Mouse (Mus musculus) heart, adult 2 months (tissue): ENCODE data around the gene Fam222a. TPM values are rescaled to one million over a fixed set of nuclear protein-coding genes. Genes with fewer than 3 reads are reported as not detected.

Source experiments
- DNase-seq, 2 experiments: peaks; one replicate each; pipeline ENCODE4 v3.0.0; 2021
- H3K27ac ChIP-seq: fragments of 200-600 bp; 2 replicates; pipeline ENCODE4 v1.8.1; 2022
- H3K27me3 ChIP-seq: fragments of 200-500 bp; 2 replicates; pipeline ENCODE4 v1.6.1; 2012; ENCODE audit warnings: mild to moderate bottlenecking, low read length, inconsistent platforms, mixed read lengths; ENCODE audit not compliant: control insufficient read depth, insufficient read depth
- H3K36me3 ChIP-seq: fragments of 200-500 bp; 2 replicates; pipeline ENCODE4 v1.6.1; 2012; ENCODE audit warnings: low read length, inconsistent platforms; ENCODE audit not compliant: control insufficient read depth, insufficient read depth
- H3K4me1 ChIP-seq: fragments of 200-500 bp; 2 replicates; pipeline ENCODE4 v1.6.1; 2011; ENCODE audit warnings: low read length; ENCODE audit not compliant: control insufficient read depth, insufficient read depth
- H3K4me3 ChIP-seq: fragments of 200-600 bp; 2 replicates; pipeline ENCODE4 v1.8.1; 2022
- H3K79me2 ChIP-seq: fragments of 200-500 bp; replicated peaks from 2 replicates; pipeline ENCODE4 v1.6.1; 2012; ENCODE audit warnings: mild to moderate bottlenecking, inconsistent platforms, low read length, moderate library complexity, mixed read lengths; ENCODE audit not compliant: control insufficient read depth, insufficient read depth
- H3K9ac ChIP-seq: fragments of 200-500 bp; 2 replicates; pipeline ENCODE4 v1.6.1; 2012; ENCODE audit warnings: low read depth, mild to moderate bottlenecking, control low read depth, inconsistent platforms, low read length, mixed read lengths
- CTCF ChIP-seq: fragments of 200-600 bp; IDR thresholded peaks from 2 replicates; pipeline ENCODE4 v1.8.1; 2022; ENCODE audit warnings: antibody characterized with exemption, mild to moderate bottlenecking, moderate library complexity
- EP300 ChIP-seq: fragments of 200-500 bp; IDR thresholded peaks from 2 replicates; pipeline ENCODE4 v1.6.1; 2011; ENCODE audit warnings: low read depth, low read length, control low read depth; ENCODE audit not compliant: insufficient read depth
- POLR2A ChIP-seq: fragments of 200-500 bp; IDR thresholded peaks from 2 replicates; pipeline ENCODE4 v1.6.1; 2011; ENCODE audit warnings: mild to moderate bottlenecking, low read depth, low read length, control low read depth; ENCODE audit not compliant: insufficient read depth
- WGBS: fragments of 180-500 bp; shearing (Covaris S2); methylation state at CpG from one replicate; pipeline ENCODE4 v1.1.7; 2018; 5-methylcytosine and 5-hydroxymethylcytosine counted together
- intact Hi-C: fragments of 180-260 bp; cut with DNase I; formaldehyde crosslinking; loops from one replicate; pipeline ENCODE4 v1.15.1; 2025
- polyA plus RNA-seq: library from polyadenylated mRNA; depleted of rRNA; stranded (reverse); fragments of >200 nt; gene quantifications from 2 replicates; pipeline ENCODE4 v1.2.3, GENCODE M21; 2012; rRNA removed
- total RNA-seq, 2 experiments: library from RNA; stranded (reverse); gene quantifications; 2 replicates each; pipeline ENCODE4 v1.2.3; 2021

Gene Fam222a
- total and polyA plus RNA-seq, 3 experiments: 2.1 to 5.0 (median 2.8) TPM

GRCm38 (mm10) chr5:114655721-114656120, 87.9 kb downstream of the Fam222a start:
- no peaks in the 10 kb centered on the region for H3K79me2 ChIP-seq
- H3K36me3 ChIP-seq: no peaks in the 10 kb centered on the region
- intact Hi-C loops: no loop called here
- WGBS: 93% methylated on average over 5 of the region's 5 CpGs
- H3K4me3 ChIP-seq: no peak overlapping the region
- no peak overlapping the region for H3K27ac ChIP-seq
- TF ChIP-seq POLR2A (no peak), EP300 (no peak), CTCF (no peak)
- no peaks in the 10 kb centered on the region; the same call in 1 of the 2 replicates for H3K27me3 ChIP-seq
- H3K9ac ChIP-seq: no peak overlapping the region
- peaks cover 13% of the 10 kb centered on the region for H3K4me1 ChIP-seq
- no peak for DNase-seq

- TF ChIP-seq CTCF: no peak
- TF ChIP-seq EP300: no peak
- TF ChIP-seq POLR2A: no peak
- Histone ChIP-seq H3K27ac (no peak overlapping the region), H3K27me3 (no peaks in the 10 kb centered on the region; the same call in 1 of the 2 replicates), H3K4me1 (peaks cover 13% of the 10 kb centered on the region), H3K9ac (no peak overlapping the region), H3K4me3 (no peak overlapping the region), H3K79me2 (no peaks in the 10 kb centered on the region), H3K36me3 (no peaks in the 10 kb centered on the region)
- WGBS: 84% methylated on average over 7 of the region's 7 CpGs
- intact Hi-C loops: no loop called here
- no peak for DNase-seq
These were observed 88.5 kb downstream of the Fam222a start for GRCm38 (mm10) chr5:114656305-114656704.

GRCm38 (mm10) chr5:114657426-114657825, 89.6 kb downstream of the Fam222a start:
- WGBS: 29% methylated on average over 10 of the region's 10 CpGs
- Histone ChIP-seq H3K79me2 (no peaks in the 10 kb centered on the region), H3K4me1 (peaks cover 11% of the 10 kb centered on the region), H3K4me3 (peak overlapping the region; percentile 51), H3K27ac (peak overlapping the region; percentile 57), H3K27me3 (no peaks in the 10 kb centered on the region; the same call in 1 of the 2 replicates), H3K9ac (peak overlapping the region; percentile 68), H3K36me3 (no peaks in the 10 kb centered on the region)
- TF ChIP-seq POLR2A (no peak), CTCF (no peak), EP300 (no peak)
- intact Hi-C loops: no loop called here
- no peak for DNase-seq

DNA sequence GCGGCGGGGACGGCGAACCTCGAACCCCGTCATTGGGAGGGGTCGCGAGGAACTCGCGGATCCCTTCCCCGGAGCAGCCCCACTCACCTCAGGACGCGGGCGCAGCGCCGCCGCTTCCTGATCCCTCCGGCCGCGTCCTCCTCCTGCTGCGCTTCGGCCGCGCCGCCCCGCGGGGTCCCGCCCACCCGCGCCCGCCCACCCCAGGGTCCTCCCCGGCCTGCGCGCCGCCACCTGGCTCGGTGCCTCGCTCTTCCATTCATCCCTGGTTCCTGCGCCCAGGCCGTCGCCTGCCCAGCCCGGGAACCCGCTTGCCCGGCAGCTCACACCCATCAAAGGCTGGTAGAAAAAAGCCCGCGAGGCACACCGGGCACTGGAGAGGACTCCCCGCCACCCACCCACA, 90.4 kb downstream of the Fam222a start, which contains the start of gene Trpv4:
Trpv4 (minus strand) TSS at position 167 of the 400 bp plus-strand sequence.
- no peak for TF ChIP-seq CTCF
- TF ChIP-seq EP300: no peak
- TF ChIP-seq POLR2A: 0 out of 2 replicates have a peak, but pooled peaks have one; percentile 32
- peak within 1 kb of the TSS; percentile 57 for H3K27ac ChIP-seq
- peak within 1 kb of the TSS; percentile 68 for H3K9ac ChIP-seq
- intact Hi-C loops: no loop called here
- no peaks in the 10 kb centered on the region for H3K36me3 ChIP-seq
- H3K4me1 ChIP-seq: peaks cover 11% of the 10 kb centered on the region
- 2% methylated on average over 46 of the region's 47 CpGs for WGBS
- H3K79me2 ChIP-seq: no peaks in the 10 kb centered on the region
- peak within 1 kb of the TSS; percentile 51 for H3K4me3 ChIP-seq
- DNase-seq: peak; percentile 53 to 64
- H3K27me3 ChIP-seq: no peaks in the 10 kb centered on the region; the same call in 1 of the 2 replicates

- H3K27me3 ChIP-seq: no peaks in the 10 kb centered on the region; the same call in 1 of the 2 replicates
- no peaks in the 10 kb centered on the region for H3K36me3 ChIP-seq
- H3K9ac ChIP-seq: no peak overlapping the region
- H3K79me2 ChIP-seq: no peaks in the 10 kb centered on the region
- no peak overlapping the region for H3K4me3 ChIP-seq
- 66% methylated on average over 6 of the region's 6 CpGs for WGBS
- DNase-seq: no peak
- intact Hi-C loops: no loop called here
- H3K27ac ChIP-seq: no peak overlapping the region
- TF ChIP-seq CTCF (no peak), POLR2A (no peak), EP300 (no peak)
- peaks cover 1% of the 10 kb centered on the region for H3K4me1 ChIP-seq
These were observed 93.2 kb downstream of the Fam222a start for GRCm38 (mm10) chr5:114661029-114661428.

Other genes starting within 250 kb of the Fam222a start
- 10 to 100 TPM; 48.9 to 51.8 TPM for gene Kctd10, start 187.5 kb upstream of the Fam222a start, total RNA-seq
- gene Kctd10, start 187.5 kb upstream of the Fam222a start, polyA plus RNA-seq: 48.0 and 63.5 TPM in 2 replicates
- gene Ube3b, start 187.4 kb upstream of the Fam222a start, total RNA-seq: 100 to 1,000 TPM in 1 of 2 experiments, 10 to 100 TPM in 1; 86.3 to 101 TPM
- gene Ube3b, start 187.4 kb upstream of the Fam222a start, polyA plus RNA-seq: 84.2 and 103 TPM in 2 replicates
- gene Mmab, start 124.0 kb upstream of the Fam222a start, total RNA-seq: 10 to 100 TPM; 19.4 to 21.0 TPM
- gene Mmab, start 124.0 kb upstream of the Fam222a start, polyA plus RNA-seq: 24.7 and 28.2 TPM in 2 replicates
- gene Mvk, start 123.7 kb upstream of the Fam222a start, total RNA-seq: 10 to 100 TPM in 1 of 2 experiments, 1 to 10 TPM in 1; 9.8 to 10.6 TPM
- gene Mvk, start 123.7 kb upstream of the Fam222a start, polyA plus RNA-seq: 10.9 and 12.4 TPM in 2 replicates
- gene Trpv4, start 90.4 kb downstream of the Fam222a start, total RNA-seq: 1 to 10 TPM; 3.6 to 5.1 TPM
- gene Trpv4, start 90.4 kb downstream of the Fam222a start, polyA plus RNA-seq: 4.6 and 7.5 TPM in 2 replicates
- gene Gltp, start 123.0 kb downstream of the Fam222a start, total RNA-seq: 10 to 100 TPM; 14.2 to 17.0 TPM
- gene Gltp, start 123.0 kb downstream of the Fam222a start, polyA plus RNA-seq: 36.3 and 37.8 TPM in 2 replicates
- gene Tchp, start 139.7 kb downstream of the Fam222a start, total RNA-seq: 1 to 10 TPM; 3.4 to 4.0 TPM
- gene Tchp, start 139.7 kb downstream of the Fam222a start, polyA plus RNA-seq: 6.1 and 8.5 TPM in 2 replicates
- 10 to 100 TPM; 31.4 to 32.9 TPM for gene Ankrd13a, start 206.7 kb downstream of the Fam222a start, total RNA-seq
- gene Ankrd13a, start 206.7 kb downstream of the Fam222a start, polyA plus RNA-seq: 21.3 and 32.2 TPM in 2 replicates
- gene Git2, start 207.5 kb downstream of the Fam222a start, total RNA-seq: 10 to 100 TPM; 27.6 to 28.7 TPM
- gene Git2, start 207.5 kb downstream of the Fam222a start, polyA plus RNA-seq: 32.6 and 35.3 TPM in 2 replicates